Mouse (Mus musculus) heart, adult 9 months (tissue): ENCODE measurements around the gene Plin1.

Experiments
- DNase-seq, 2 experiments: peaks; one replicate each; pipeline ENCODE4 v3.0.0; 2022; ENCODE audit warnings: low spot score in 2 of 2

Plin1 gene

GRCm38 (mm10) chr7:79732622-79733021, at the start of gene Plin1:
Gene Plin1, minus strand, starts transcription at chr7:79732903.
- no peak for DNase-seq

- no peak for DNase-seq
Observed at GRCm38 (mm10) chr7:79782516-79782855, 49.8 kb upstream of the Plin1 start.

GRCm38 (mm10) chr7:79781826-79782515, 49.3 kb upstream of the Plin1 start:
- DNase-seq: no peak

- peak; percentile 59 to 83 for DNase-seq
Observed at GRCm38 (mm10) chr7:79780647-79781626, 48.2 kb upstream of the Plin1 start.

GRCm38 (mm10) chr7:79771561-79772512, 39.1 kb upstream of the Plin1 start:
- DNase-seq: no peak

DNA sequence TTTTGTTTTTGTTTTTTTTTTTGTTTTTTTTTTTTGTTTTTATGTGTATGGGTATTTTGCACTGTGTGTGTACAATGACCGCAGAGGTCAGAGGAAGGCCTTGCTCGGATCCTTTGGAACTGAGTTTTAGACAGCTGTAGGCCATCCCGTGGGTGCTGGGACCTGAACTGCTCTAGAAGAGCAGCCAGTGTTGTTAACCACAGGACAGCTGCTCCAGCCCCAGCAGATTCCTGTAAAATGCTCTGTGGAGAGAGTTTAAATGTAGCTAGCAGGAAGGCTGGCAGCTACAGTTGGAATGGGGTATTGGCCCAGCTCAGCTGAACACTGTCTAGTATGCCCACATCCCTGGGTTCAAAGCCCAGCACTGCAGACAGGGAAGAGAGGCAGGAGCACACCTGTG, 37.0 kb upstream of the Plin1 start:
- DNase-seq: no peak

DNA sequence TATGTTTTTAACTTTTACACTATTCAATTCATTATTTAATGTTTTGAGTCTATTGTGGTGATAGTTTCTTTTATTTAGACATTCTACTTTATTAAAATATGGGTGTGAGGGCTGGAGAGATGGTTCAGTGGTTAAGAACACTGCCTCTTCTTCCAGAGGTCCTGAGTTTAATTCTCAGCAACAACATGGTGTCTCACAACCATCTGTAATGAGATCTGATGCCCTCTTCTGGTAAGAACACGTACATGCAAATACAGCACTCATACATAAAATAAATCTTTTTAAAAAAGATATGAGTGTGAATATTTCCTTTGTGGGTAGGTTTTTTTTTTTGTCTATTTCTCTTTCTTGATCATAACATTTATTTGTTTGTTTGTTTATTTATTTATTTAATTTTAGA, 33.3 kb upstream of the Plin1 start:
- DNase-seq: no peak

DNA sequence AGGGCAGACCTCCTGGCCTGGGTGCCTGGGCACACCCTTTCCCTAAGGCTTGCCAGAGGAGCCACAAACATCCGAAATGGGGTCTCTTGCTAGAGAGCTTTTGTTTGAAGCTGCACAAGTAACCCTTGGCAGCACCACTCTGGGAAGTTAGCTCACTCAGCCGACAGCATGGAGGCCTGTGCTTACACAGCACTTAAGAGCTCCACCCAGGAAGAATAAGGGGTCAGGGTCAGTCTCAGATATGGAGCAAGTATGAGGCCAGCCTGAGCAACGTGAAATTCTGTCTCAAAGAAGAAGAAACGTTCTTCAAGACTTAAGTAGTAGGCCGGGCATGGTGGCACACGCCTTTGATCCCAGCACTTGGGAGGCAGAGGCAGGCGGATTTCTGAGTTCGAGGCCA, 29.4 kb upstream of the Plin1 start:
- DNase-seq: no peak

GRCm38 (mm10) chr7:79761124-79761876, 28.6 kb upstream of the Plin1 start:
- DNase-seq: no peak

GRCm38 (mm10) chr7:79759766-79760165, 27.1 kb upstream of the Plin1 start:
- no peak for DNase-seq

- no peak for DNase-seq
Observed at GRCm38 (mm10) chr7:79758176-79758575, 25.5 kb upstream of the Plin1 start.

DNA sequence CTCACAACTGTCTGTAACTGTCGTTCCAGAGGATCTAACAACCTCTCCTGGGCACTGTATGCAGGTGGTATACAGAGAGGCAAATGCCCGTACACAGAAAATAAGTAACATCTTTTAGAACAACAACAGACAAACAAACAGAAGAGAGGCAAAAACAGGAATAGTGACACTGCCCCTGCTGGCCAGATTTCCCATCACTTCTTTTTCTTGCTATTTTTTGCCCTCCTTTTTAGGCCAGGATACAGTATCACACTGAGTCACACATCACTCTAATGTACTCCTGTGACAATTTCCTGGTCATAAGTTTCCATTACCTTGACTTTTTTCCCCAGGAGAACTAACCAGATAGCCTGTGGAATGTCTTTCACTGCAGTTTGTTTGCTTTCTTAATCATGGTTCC, 23.6 kb upstream of the Plin1 start:
- DNase-seq: no peak

DNA sequence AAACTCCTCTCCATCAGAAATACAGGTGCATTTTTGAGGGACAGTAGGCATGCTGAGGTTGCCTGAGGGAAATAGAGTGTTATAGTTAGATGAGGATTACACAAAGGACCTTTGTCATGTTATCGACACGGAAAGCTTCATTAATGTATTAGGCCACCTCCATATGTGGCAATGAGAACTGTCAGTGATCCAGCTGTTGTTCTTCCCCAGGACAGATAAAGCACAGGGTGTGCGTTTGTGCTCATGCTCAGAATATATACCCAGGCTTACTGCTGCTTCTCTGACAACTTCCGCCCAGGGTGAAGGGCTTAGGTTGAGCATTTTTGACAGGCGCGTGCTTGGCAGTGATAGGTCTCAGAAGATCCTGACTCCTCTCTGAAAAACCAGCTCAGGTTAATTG, 16.8 kb upstream of the Plin1 start:
- DNase-seq: no peak

DNA sequence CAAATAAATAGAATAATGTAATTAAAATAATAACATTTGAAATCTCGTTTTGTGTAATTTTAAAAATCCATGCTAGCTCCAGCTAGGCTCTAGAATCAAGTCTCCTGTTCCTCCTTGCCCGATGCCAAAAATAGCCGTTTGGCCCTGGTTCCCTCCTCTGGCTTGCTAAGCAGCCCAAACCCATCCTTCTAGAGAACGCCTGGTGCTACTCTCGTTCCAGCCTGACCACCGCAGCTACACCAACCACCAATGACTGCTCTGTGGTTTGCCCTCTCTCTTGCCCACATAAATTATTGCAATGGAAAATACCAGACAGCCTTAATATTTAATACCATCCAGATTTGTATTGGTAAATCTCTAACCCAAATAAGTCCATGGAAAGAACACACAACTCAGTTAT, 15.0 kb upstream of the Plin1 start:
- DNase-seq: no peak

DNA sequence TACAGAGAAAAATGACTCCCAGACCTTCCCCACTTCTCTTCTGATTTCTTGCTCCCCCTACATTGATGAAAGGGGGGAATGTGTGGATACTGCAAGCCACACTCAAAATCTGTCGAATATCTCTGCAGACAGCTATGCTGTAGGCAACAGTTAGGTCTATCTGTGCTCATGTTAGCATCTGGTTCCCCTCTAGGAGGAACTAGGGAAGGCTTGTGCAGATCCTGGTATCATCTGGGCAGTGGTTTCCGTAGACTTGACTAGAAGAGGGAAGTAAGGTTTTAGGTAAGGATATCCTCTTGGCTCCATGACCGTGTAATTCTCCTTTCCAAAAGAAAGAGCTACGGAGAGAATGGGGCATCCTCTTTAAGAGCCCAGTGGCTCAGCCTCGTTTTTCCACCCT, 11.9 kb upstream of the Plin1 start:
- no peak for DNase-seq

DNA sequence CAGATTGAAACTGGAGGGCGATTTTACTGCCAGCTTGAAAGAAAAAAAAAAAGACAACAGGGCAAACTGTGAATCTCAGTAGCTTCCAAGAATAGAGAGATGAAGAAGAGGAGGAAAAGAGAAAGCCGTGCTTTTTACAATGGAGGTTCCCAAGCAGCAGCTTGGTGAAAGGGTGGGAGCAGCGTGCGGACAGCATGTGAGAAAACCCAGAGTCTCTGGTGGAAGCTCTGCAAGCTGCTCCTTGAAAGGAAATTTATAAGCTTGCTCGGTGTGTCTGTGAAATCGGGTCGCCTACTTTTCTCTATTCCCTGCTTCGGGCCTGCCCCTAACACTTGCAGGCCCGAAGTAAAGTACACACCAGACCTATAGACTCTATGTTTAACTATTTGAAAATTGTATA, 11.3 kb upstream of the Plin1 start:
- DNase-seq: no peak

DNA sequence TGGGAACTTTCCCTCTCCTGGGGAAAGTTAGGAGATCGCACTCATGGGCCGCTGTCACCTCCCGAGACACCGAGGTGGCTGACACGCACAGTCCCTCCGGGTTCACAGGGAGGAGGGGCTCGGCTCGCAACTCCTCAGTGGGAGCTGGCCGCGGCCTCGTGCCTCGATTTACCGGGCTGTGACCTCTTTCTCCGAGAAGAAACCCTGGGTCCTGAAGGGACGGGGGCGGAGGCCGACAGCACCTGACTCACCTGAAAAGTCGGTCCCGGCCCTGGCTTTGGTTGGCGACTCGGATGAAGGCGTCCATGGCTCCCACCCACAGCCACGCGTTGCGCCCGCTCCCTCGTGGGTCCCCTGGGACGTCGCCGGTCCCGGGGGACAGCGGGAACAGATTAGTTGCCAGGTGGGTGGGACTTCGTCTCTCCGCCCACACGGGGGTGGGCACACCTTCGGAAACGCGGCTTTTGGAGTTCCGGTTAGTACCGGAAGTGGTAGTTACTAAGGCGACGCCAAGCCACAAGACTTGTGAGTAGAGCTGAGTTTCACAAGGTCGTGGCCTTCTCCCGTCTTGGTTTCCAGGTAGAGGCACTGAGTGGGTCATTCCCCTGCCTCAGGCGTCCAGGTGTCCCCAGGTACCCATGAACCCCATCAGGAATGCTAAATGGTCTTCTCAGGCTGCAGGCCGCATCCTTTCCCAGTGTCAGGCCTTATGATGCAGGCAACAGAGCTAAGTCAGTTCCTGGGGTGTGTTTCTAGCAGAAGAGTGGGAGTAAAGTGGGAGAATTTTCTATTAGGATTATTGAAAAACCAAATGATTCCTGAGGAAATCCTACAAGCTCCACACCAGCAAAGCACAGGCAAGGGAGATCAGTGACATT, 10.2 kb upstream of the Plin1 start, which contains the start of the genes Pex11a and Wdr93:
Pex11a (minus strand) TSS at position 473 of the 878 bp plus-strand sequence.
Wdr93 (plus strand) TSS at position 505 of the 878 bp plus-strand sequence.
- peak; percentile 58 to 75 for DNase-seq

DNA sequence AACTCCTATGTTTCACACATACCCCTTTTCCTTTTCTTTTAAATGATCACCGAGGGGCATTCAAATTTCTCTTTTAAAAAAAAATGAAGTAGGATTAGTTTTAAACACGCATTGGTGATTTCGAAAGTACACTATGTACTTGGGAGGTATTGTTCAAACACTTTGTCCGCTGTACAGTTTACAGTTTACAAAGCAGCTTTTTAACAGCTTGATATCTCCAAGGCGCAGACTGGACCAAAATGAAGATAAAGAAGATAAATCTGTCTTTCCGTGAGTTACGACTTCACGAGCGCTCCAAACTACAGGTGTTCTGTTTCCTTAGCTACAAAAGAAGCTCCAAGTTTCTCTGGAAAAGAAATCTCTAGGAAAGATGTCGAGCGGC, 9.6 kb upstream of the Plin1 start:
- DNase-seq: no peak

DNA sequence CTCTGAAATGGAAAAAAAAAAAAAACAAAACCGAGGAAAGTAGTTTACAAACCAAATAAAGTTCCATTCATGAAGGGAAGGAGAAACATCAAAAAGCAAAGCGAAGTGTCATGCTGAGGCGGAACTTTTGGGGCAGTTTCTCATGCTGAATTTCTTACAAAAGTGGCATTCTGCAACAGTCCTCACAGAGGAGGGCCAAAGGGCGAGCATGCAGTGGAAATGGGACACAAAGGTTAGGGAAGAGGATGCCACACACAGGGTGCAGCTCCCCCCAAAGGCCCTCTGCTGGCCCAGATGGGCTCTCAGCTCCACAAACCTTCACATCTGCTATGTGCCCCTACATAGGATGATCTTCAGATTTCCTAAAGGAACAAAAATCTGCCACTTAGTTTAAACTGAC, 7.6 kb upstream of the Plin1 start:
- no peak for DNase-seq

DNA sequence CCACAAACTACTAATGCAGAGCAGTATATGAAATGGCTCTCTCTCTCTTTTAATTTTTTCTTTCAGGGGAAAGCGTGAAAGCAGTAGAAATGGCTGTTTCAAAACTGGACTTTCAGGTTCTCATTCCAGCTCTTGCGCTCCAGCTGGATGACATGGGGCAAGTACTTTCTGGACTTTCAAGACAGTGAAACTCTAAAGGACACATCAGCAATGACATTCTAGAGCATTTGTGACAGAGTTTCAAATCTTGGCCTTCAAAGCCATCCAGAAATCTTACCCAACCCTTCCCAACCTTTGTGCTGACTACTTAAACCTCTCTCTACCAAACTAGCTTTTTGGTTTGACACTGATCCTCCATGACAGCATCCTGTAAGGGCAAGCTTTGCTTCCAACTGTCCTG, 6.2 kb upstream of the Plin1 start:
- no peak for DNase-seq
